Mouse (Mus musculus) megakaryocyte, embryonic 14.5 days (primary cell): ENCODE measurements at regions not wholly inside any gene's neighbourhood (a gene's known extent, or its start where the extent isn't known, plus 50 kb on each side); places are given as distances from the start of the nearest gene placed in this dataset.

Experiments
- FLI1 ChIP-seq: IDR thresholded peaks from 2 replicates; pipeline ENCODE4 v1.6.1; 2012; ENCODE audit warnings: low read length, inconsistent platforms, mixed read lengths
- GATA1 ChIP-seq: IDR thresholded peaks from 3 replicates; pipeline ENCODE4 v1.6.1; 2012; ENCODE audit warnings: mixed read lengths, low read length, inconsistent platforms, borderline replicate concordance

DNA sequence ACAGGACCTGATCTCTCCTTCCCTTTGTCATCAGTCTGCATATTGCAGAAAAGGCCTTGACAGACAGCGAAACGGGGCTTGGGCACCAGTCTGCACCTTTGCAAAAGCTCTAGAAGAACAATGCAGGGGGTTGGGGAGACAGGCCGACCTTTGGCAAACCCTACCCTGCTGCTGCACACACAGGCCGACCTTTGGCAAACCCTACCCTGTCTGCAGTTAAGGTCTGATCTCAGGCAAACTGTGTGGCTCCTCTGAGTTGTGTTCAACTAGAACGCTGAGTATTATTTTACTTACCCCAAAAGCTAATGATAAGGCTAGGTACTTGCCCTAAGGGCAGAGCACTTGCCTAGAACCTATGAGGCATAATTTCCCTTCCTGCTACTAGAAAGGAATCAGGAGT, 423.4 kb upstream of the Zfp703 start:
- TF ChIP-seq GATA1: no peak
- TF ChIP-seq FLI1: no peak
